Mouse (Mus musculus): ENCODE measurements around the gene Rab3a.
A peak's percentile ranks its signal among the peaks of the same experiment; 100 is the strongest.

Rab3a gene

GRCm38 (mm10) chr8:70760350-70760749 is 5.9 kb downstream of the Rab3a start:
- DNase-seq: no peak

GRCm38 (mm10) chr8:70760775-70761406 is 6.4 kb downstream of the Rab3a start, which contains the start of gene Mpv17l2:
Gene Mpv17l2 (minus strand): TSS chr8:70760946.
- DNase-seq: peak; percentile 98

- no peak for DNase-seq
Measured at GRCm38 (mm10) chr8:70762118-70762517, 7.6 kb downstream of the Rab3a start.

GRCm38 (mm10) chr8:70763354-70763753 is 8.9 kb downstream of the Rab3a start:
- DNase-seq: peak; percentile 64

GRCm38 (mm10) chr8:70764026-70764425 is 9.5 kb downstream of the Rab3a start:
- no peak for DNase-seq

GRCm38 (mm10) chr8:70764676-70765075 is 10.2 kb downstream of the Rab3a start:
- no peak for DNase-seq

GRCm38 (mm10) chr8:70765329-70765728 is 10.8 kb downstream of the Rab3a start:
- no peak for DNase-seq

GRCm38 (mm10) chr8:70765838-70766570 is 11.5 kb downstream of the Rab3a start:
- peak; percentile 52 for DNase-seq

GRCm38 (mm10) chr8:70766571-70767440 is 12.3 kb downstream of the Rab3a start:
- DNase-seq: peak; percentile 91

- DNase-seq: no peak
Measured at GRCm38 (mm10) chr8:70767503-70767902, 13.0 kb downstream of the Rab3a start.

GRCm38 (mm10) chr8:70768231-70768776 is 13.8 kb downstream of the Rab3a start:
- no peak for DNase-seq

- DNase-seq: no peak
Measured at GRCm38 (mm10) chr8:70768956-70769355, 14.5 kb downstream of the Rab3a start.

- DNase-seq: peak; percentile 96
Measured at GRCm38 (mm10) chr8:70769359-70769758, 14.9 kb downstream of the Rab3a start.

GRCm38 (mm10) chr8:70769858-70770257 is 15.4 kb downstream of the Rab3a start:
- DNase-seq: no peak

GRCm38 (mm10) chr8:70770748-70771147 is 16.3 kb downstream of the Rab3a start:
- no peak for DNase-seq

GRCm38 (mm10) chr8:70771217-70771616 is 16.7 kb downstream of the Rab3a start:
- no peak for DNase-seq

GRCm38 (mm10) chr8:70772075-70772474 is 17.6 kb downstream of the Rab3a start:
- DNase-seq: no peak

GRCm38 (mm10) chr8:70772890-70773289 is 18.4 kb downstream of the Rab3a start:
- no peak for DNase-seq

- DNase-seq: no peak
Measured at GRCm38 (mm10) chr8:70773410-70773809, 18.9 kb downstream of the Rab3a start.

GRCm38 (mm10) chr8:70773833-70774232 is 19.4 kb downstream of the Rab3a start:
- peak; percentile 91 for DNase-seq

- DNase-seq: no peak
Measured at GRCm38 (mm10) chr8:70774740-70775139, 20.3 kb downstream of the Rab3a start.

GRCm38 (mm10) chr8:70775227-70775626 is 20.7 kb downstream of the Rab3a start:
- DNase-seq: no peak

- DNase-seq: no peak
Measured at GRCm38 (mm10) chr8:70775851-70776495, 21.5 kb downstream of the Rab3a start.
